In genomic region chr11:69202469-69203230, GRCm38 (mm10) we compare ENCODE assay signal across 20 mouse cellular contexts. TPM values are rescaled to one million over a fixed set of nuclear protein-coding genes. Genes with fewer than 3 reads are reported as not detected.
"Had no signal": no experiment of that assay in that cellular context is flagged by ENCODE, and none has a peak within 500 bp of the region (broad histone marks: within the 10 kb centered on the region; RNA-seq: fewer than 3 reads in every experiment).

No protein-coding gene starts in this region.

- H3K9me3 ChIP-seq: kidney, embryonic 15.5 days; limb, embryonic 13.5 days; liver, embryonic 15.5 days; midbrain, embryonic 10.5 days; neural tube, embryonic 12.5 days had no signal

- H3K36me3 ChIP-seq: kidney, embryonic 15.5 days; limb, embryonic 13.5 days; liver, embryonic 15.5 days; midbrain, embryonic 10.5 days; neural tube, embryonic 12.5 days had no signal

- H3K4me2 ChIP-seq: kidney, embryonic 15.5 days; limb, embryonic 13.5 days; liver, embryonic 15.5 days; neural tube, embryonic 12.5 days had no signal

- DNase-seq: kidney, adult 2 months; kidney, postnatal 14 days; left cerebral cortex, postnatal 4 days; lung, adult 2 months; midbrain, embryonic 14.5 days; right cerebral cortex, postnatal 4 days; spleen, adult 18-20 months; thymus, adult 18-20 months; thymus, postnatal 14 days had no signal

- ATAC-seq: lung, postnatal 0 days had no signal

- H3K4me3 ChIP-seq: kidney, embryonic 15.5 days; limb, embryonic 13.5 days; liver, embryonic 15.5 days; midbrain, embryonic 10.5 days; neural tube, embryonic 12.5 days had no signal

- H3K9ac ChIP-seq: kidney, embryonic 15.5 days; limb, embryonic 13.5 days; liver, embryonic 15.5 days; neural tube, embryonic 12.5 days had no signal

- H3K4me1 ChIP-seq: liver, embryonic 15.5 days; neural tube, embryonic 12.5 days had no signal

- H3K27ac ChIP-seq: kidney, embryonic 15.5 days; limb, embryonic 13.5 days; liver, embryonic 15.5 days; macrophage; midbrain, embryonic 10.5 days; neural tube, embryonic 12.5 days had no signal

RNA-seq across cellular contexts. Expression of gene Alox8, which starts 5.0 kb away (rescaled TPM):
- total RNA-seq: liver, adult 2 months; neutrophil, adult 5-6 weeks had no signal
- polyA plus RNA-seq: large intestine, adult 2 months; liver, adult 2 months; lung, adult 2 months; macrophage; stomach, embryonic 14.5 days had no signal

RNA-seq across cellular contexts. Expression of gene Gucy2e, which starts 34.2 kb away (rescaled TPM):
- total RNA-seq: liver, adult 2 months; neutrophil, adult 5-6 weeks had no signal
- polyA plus RNA-seq: large intestine, adult 2 months; liver, adult 2 months; liver, embryonic 15.5 days; lung, adult 2 months; macrophage had no signal

RNA-seq across cellular contexts. Expression of gene Alox12b, which starts 45.9 kb away (rescaled TPM):
- total RNA-seq: liver, adult 2 months; neutrophil, adult 5-6 weeks had no signal
- polyA plus RNA-seq: liver, adult 2 months; liver, embryonic 15.5 days; lung, postnatal 0 days; macrophage; midbrain, embryonic 10.5 days; stomach, embryonic 14.5 days had no signal
